Mouse (Mus musculus) Muller cell, postnatal 12 days (primary cell): ENCODE data around the gene Snx12.
"Not testable (repeated sequence)": the region's sequence is repeated elsewhere in the genome, so short reads cannot be mapped to it uniquely, and the experiment has no call there.

Experiments used
- DNase-seq: peaks from one replicate; pipeline ENCODE4 v3.0.0-alpha.2; 2015; ENCODE audit errors: inconsistent ontology term

Gene Snx12

GRCm38 (mm10) chrX:101131992-101132791 lies 90.2 kb downstream of the Snx12 start:
- peak; percentile 68 for DNase-seq

GRCm38 (mm10) chrX:101131001-101131400 lies 91.4 kb downstream of the Snx12 start:
- peak; percentile 11 for DNase-seq

- DNase-seq, result peak; percentile 19
Observed at GRCm38 (mm10) chrX:101128559-101128958, 93.8 kb downstream of the Snx12 start.

GRCm38 (mm10) chrX:101126977-101127376 lies 95.4 kb downstream of the Snx12 start:
- DNase-seq, result peak; percentile 64

GRCm38 (mm10) chrX:101126474-101126955 lies 95.8 kb downstream of the Snx12 start:
- peak; percentile 21 for DNase-seq

GRCm38 (mm10) chrX:101120546-101120945 lies 101.8 kb downstream of the Snx12 start:
- DNase-seq, result peak; percentile 1

- DNase-seq, result no peak
Observed at GRCm38 (mm10) chrX:101085920-101086319, 136.4 kb downstream of the Snx12 start, which contains the start of gene Slc7a3. Gene Slc7a3, minus strand, starts transcription at chrX:101086020.

- DNase-seq, result not testable (repeated sequence)
Observed at GRCm38 (mm10) chrX:101085211-101085610, 137.2 kb downstream of the Snx12 start.

GRCm38 (mm10) chrX:101084192-101084591 lies 138.2 kb downstream of the Snx12 start:
- no peak for DNase-seq

- DNase-seq, result no peak
Observed at GRCm38 (mm10) chrX:101065245-101065644, 157.1 kb downstream of the Snx12 start.

- DNase-seq, result no peak
Observed at GRCm38 (mm10) chrX:101063503-101063902, 158.9 kb downstream of the Snx12 start.

- DNase-seq, result no peak
Observed at GRCm38 (mm10) chrX:101059541-101059940, 162.8 kb downstream of the Snx12 start, which contains the start of gene Tex11. Gene Tex11, minus strand, starts transcription at chrX:101059667.
